Mouse (Mus musculus) midbrain, embryonic 11.5 days (tissue): ENCODE results near the gene Asnsd1. TPM values are rescaled to one million over a fixed set of nuclear protein-coding genes. Genes with fewer than 3 reads are reported as not detected.
A peak's percentile ranks its signal among the peaks of the same experiment; 100 is the strongest.
"Not testable (repeated sequence)": the region's sequence is repeated elsewhere in the genome, so short reads cannot be mapped to it uniquely, and the experiment has no call there.

Experiments used
- ATAC-seq: fragments of 200-750 bp; cut with Nextera tagmentation; 2 replicates; pipeline ENCODE4 v1.8.0; 2017; ENCODE audit warnings: moderate TSS enrichment, moderate library complexity; ENCODE audit not compliant: low FRiP score
- DNase-seq: peaks from one replicate; pipeline ENCODE4 v3.0.0; 2015; ENCODE audit warnings: low spot score; ENCODE audit errors: missing footprints
- H3K27ac ChIP-seq: fragments of 300-500 bp; sonication (generic); 2 replicates; pipeline ENCODE4 v1.5.1; 2014; ENCODE audit warnings: low read depth, low read length
- H3K27me3 ChIP-seq: fragments of 300-500 bp; sonication (generic); 2 replicates; pipeline ENCODE4 v1.6.1; 2014; ENCODE audit warnings: mild to moderate bottlenecking, low read length, moderate library complexity, mixed read lengths; ENCODE audit not compliant: control insufficient read depth, insufficient read depth
- H3K36me3 ChIP-seq: fragments of 300-500 bp; sonication (generic); 2 replicates; pipeline ENCODE4 v1.6.1; 2014; ENCODE audit warnings: mild to moderate bottlenecking, low read length, moderate library complexity, mixed read lengths; ENCODE audit not compliant: control insufficient read depth, insufficient read depth
- H3K4me1 ChIP-seq: fragments of 300-500 bp; sonication (generic); 2 replicates; pipeline ENCODE4 v1.6.1; 2014; ENCODE audit warnings: low read length; ENCODE audit not compliant: control insufficient read depth, insufficient read depth
- H3K4me2 ChIP-seq: fragments of 300-500 bp; sonication (generic); 2 replicates; pipeline ENCODE4 v1.6.1; 2014; ENCODE audit warnings: mild to moderate bottlenecking, moderate library complexity
- H3K4me3 ChIP-seq: fragments of 300-500 bp; sonication (generic); 2 replicates; pipeline ENCODE4 v1.5.1; 2014; ENCODE audit warnings: low read depth, low read length
- H3K9ac ChIP-seq: fragments of 300-500 bp; sonication (generic); 2 replicates; pipeline ENCODE4 v1.6.1; 2014; ENCODE audit warnings: low read length
- H3K9me3 ChIP-seq: fragments of 300-500 bp; sonication (generic); 2 replicates; pipeline ENCODE4 v1.6.1; 2016; ENCODE audit warnings: low read length; ENCODE audit not compliant: control insufficient read depth
- WGBS: fragments of 180-500 bp; shearing (Covaris S2); extraction: QIAGEN DNeasy Blood & Tissue Kit; methylation state at CpG from one replicate; pipeline ENCODE4 v1.1.7; 2014; 5-methylcytosine and 5-hydroxymethylcytosine counted together
- polyA plus RNA-seq: library from polyadenylated mRNA; unstranded; fragments of >200 nt; fragmentation: Nextera tagmentation; extraction: Ambion mirVana; gene quantifications from 2 replicates; pipeline ENCODE4 v1.2.1, GENCODE M21; 2014

Asnsd1 gene
- polyA plus RNA-seq, 1 experiment from 2014 or later: 107 TPM

DNA sequence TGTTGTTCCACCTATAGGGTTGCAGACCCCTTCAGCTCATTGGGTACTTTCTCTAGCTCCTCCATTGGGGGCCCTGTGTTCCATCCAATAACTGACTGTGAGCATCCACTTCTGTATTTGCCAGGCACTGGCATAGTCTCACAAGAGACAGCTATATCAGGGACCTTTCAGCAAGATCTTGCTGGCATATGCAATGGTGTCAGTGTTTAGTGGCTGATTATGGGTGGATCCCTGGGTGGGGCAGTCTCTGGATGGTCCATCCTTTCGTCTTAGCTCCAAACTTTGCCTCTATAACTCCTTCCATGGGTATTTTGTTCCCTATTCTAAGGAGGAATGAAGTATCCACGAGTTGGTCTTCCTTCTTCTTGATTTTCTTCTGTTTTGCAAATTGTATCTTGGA lies 15.1 kb downstream of the Asnsd1 start:
- not testable (repeated sequence) for H3K9ac ChIP-seq, H3K27me3 ChIP-seq, H3K36me3 ChIP-seq, ATAC-seq, H3K4me2 ChIP-seq, H3K9me3 ChIP-seq, H3K4me3 ChIP-seq, H3K4me1 ChIP-seq, H3K27ac ChIP-seq, DNase-seq
- WGBS: 68% methylated on average over 2 of the region's 2 CpGs

DNA sequence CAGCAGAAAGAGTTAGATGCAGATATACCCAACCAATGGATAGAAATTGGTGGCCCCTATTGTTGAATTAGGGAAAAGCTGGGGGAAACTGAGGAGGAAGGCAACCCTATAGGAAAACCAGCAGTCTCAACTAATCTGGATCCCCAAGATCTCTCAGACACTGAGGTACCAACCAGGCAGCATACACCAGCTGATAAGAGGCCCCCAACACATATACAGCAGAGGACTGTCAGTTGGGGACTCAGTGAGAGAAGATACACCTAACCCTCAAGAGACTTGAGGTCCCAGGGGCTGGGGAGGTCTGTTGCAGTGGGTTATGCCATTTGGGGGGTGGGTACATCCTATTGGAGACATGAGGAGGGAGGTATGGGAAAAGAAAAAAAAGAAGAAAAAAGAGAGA lies 17.1 kb downstream of the Asnsd1 start:
- no peaks in the 10 kb centered on the region for H3K36me3 ChIP-seq
- DNase-seq: no peak
- no peak overlapping the region for H3K9ac ChIP-seq

DNA sequence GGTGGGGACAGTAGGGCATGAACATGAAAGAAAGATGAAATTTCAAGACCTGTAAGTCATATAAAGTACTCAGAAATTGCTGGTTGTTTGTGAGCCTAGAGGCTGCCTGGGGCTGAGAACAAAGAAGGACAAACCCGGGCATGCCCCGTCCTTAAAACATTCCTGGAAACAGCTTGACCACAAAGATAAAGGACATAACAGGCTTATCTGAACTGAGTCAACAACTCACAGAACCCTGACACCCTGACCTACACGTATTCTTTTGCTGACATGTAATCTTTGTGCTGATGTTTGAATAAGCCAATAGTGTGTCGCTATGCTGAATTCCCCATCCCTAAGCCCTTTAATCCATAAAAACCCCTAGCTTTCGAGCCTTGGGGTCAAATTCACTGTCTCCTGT lies 19.0 kb downstream of the Asnsd1 start:
- not testable (repeated sequence) for H3K4me1 ChIP-seq, H3K27me3 ChIP-seq, H3K4me2 ChIP-seq, ATAC-seq, DNase-seq, H3K4me3 ChIP-seq, H3K9me3 ChIP-seq, H3K36me3 ChIP-seq, H3K27ac ChIP-seq, H3K9ac ChIP-seq
- 70% methylated on average over 5 of the region's 5 CpGs for WGBS

More for the DNA sequence above, 17.1 kb downstream of the Asnsd1 start:
- H3K9me3 ChIP-seq: no peaks in the 10 kb centered on the region
- H3K4me3 ChIP-seq: no peak overlapping the region
- H3K4me1 ChIP-seq: no peaks in the 10 kb centered on the region
- no peaks in the 10 kb centered on the region for H3K27me3 ChIP-seq
- no peak overlapping the region for H3K27ac ChIP-seq
- no peak overlapping the region for H3K4me2 ChIP-seq
- no peak for ATAC-seq

DNA sequence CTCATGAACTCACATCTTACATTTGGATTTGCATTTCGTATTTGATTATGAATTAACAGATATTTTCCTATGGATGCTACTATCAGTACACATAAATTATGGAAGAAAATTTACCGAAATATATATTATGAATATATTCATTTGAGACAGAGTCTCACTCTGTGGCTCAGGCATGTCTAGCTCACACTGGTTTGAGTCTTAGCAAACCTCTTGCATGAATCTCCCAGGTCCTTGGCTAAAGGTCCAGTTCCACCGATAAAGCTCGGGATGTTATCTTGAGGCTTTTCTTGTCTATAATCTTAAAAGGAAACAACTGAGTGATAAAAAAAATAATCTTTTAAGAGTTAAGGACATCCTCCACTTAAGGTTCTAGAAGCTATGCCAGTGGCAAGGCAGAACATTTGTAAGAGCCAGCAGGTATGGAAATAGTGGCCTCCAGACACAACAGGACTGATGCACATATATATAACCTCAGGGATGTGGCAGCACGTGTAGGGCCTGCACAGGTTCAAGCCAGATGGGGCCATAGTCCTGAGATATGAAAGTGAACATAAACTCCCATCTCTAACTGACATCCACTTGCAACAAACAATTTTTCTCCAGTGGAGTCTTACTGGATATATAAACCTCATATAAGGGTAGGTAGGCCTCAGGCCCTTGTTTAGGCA lies 27.6 kb downstream of the Asnsd1 start:
- WGBS: 94% methylated on average over 5 of the region's 5 CpGs
- no peaks in the 10 kb centered on the region for H3K36me3 ChIP-seq
- no peak for ATAC-seq

DNA sequence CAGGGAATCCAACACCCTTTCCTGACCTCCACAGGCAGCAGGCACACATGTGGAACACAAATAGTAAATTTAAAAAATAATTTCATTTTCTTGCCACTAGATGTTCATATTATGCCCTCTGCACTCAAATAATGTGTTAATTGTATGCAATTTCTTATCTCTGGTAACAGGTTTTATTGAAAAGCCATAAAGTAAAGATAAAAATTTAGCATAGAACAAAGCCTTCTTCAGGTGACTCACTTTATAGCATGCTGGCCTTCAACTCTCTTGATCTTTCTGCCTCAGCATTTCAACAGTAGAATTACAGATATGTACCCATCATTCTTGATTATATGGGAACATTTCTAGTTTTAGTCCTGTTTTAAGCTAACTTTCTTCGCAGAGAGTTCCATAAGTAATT lies 28.3 kb downstream of the Asnsd1 start:
- no peaks in the 10 kb centered on the region for H3K4me1 ChIP-seq
- no peak overlapping the region for H3K9ac ChIP-seq
- no peaks in the 10 kb centered on the region for H3K27me3 ChIP-seq
- no peak for DNase-seq
- H3K36me3 ChIP-seq: no peaks in the 10 kb centered on the region
- ATAC-seq: no peak
- 92% methylated on average over 1 of the region's 1 CpGs for WGBS
- H3K4me3 ChIP-seq: no peak overlapping the region
- no peak overlapping the region for H3K27ac ChIP-seq
- H3K4me2 ChIP-seq: no peak overlapping the region
- no peaks in the 10 kb centered on the region for H3K9me3 ChIP-seq

More for the DNA sequence above, 27.6 kb downstream of the Asnsd1 start:
- H3K9ac ChIP-seq: no peak overlapping the region
- no peaks in the 10 kb centered on the region for H3K27me3 ChIP-seq
- DNase-seq: no peak
- no peaks in the 10 kb centered on the region for H3K9me3 ChIP-seq
- no peak overlapping the region for H3K4me3 ChIP-seq
- H3K4me2 ChIP-seq: no peak overlapping the region
- no peak overlapping the region for H3K27ac ChIP-seq
- no peaks in the 10 kb centered on the region for H3K4me1 ChIP-seq

DNA sequence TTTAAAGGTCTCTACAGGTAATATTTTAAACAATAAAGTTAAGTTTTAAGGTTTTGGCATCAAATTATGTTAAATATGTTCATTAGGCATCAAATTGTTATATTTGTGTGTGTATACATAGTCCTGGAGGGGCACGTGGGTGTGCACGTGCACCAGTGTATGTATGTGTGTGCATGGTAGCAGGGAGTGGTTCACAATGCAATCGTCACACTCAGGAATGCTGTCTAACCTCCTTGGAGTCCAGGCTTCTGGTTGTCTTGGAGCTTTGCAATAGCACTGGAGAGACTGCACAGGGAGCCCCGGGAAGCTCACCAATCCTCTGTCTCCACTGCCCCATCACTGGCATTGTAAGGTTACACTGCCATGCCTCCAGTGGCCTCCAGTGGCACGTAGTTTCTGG lies 29.3 kb downstream of the Asnsd1 start:
- Histone ChIP-seq H3K36me3 (0 out of 2 replicates have a peak, but pooled peaks cover 2% of the 10 kb centered on the region), H3K9me3 (no peaks in the 10 kb centered on the region), H3K4me2 (no peak overlapping the region), H3K27ac (no peak overlapping the region), H3K9ac (no peak overlapping the region), H3K27me3 (no peaks in the 10 kb centered on the region), H3K4me3 (no peak overlapping the region), H3K4me1 (no peaks in the 10 kb centered on the region)
- DNase-seq (no peak), ATAC-seq (no peak)
- 96% methylated on average over 5 of the region's 5 CpGs for WGBS

DNA sequence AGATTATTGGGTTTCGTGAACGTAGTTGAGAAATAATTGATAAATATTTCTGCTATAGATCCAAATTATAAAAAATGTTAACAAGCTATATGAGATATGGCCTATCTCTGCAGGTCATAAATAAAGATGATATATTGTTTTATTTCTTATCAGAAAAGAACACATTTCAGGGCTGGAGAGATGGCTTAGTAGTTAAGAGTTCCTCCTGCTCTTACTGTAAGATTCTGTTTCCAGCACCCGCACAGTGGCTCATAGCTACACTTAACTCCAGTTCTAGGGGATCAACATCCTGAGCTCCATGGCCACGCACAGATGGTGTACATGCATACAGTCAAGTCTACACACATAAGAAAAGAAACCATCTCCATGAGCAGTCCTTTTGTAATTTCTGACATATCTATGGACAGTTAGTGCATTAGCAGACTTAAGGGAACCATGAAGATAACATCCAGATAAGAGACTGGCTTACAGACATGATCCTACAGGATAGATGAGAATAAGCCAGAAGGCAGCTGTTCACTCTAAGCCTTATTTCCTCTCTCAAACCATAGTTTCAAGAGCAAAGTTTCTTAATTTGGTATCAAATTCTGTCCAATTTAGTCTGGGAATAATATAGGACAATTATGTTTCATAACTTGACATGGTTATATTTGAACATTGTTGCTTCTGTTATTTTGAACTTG lies 30.7 kb downstream of the Asnsd1 start:
- Histone ChIP-seq H3K27me3 (no peaks in the 10 kb centered on the region), H3K4me1 (no peaks in the 10 kb centered on the region), H3K4me3 (no peak overlapping the region), H3K36me3 (0 out of 2 replicates have a peak, but pooled peaks cover 3% of the 10 kb centered on the region), H3K27ac (no peak overlapping the region), H3K9me3 (no peaks in the 10 kb centered on the region), H3K9ac (no peak overlapping the region), H3K4me2 (no peak overlapping the region)
- DNase-seq: no peak
- 95% methylated on average over 4 of the region's 4 CpGs for WGBS
- no peak for ATAC-seq

DNA sequence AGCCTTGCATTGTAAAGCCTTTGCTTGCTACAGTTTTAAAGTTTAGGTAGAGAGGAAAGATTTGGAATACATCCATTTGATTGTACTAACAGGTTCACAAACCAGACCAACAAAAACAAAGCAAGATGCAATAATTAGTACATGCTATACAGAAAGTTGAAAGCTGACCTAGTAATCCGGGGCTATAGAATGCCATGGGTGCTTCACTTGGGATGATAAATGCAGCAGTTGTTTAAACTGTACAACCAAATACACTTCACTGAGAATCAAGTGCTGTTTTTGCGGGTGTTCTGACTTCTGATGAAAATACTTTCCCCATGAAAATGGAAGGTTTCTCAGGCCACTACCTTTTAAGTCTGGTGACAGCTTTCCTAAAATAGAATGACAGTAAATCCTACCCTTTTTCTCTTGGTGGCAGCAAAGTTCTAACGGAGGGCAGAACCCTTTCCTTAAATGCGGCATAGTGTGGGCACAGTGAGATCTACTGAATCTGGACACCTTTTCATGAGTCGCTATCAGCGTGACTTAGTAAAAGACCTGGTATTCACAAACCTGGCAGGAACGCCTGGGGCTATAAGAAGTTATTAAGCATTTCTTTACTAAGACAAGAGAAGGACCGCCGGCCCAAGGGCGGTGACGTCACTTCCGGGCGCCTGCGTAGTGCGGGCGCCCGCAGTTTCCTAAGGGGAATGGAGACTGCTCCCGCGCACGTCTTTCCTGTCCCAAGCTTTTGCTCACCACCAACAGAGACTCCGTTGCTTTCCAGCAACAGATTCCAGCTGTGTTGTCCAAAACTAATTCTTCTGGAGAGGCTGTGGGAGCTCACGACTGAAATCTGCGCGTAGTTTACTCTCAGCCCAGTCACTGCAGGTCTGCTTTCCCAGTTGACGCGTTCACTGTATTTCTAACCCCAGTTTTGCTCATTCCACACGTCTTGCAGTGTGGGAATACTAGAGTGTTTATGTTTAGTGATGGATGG lies 39.3 kb downstream of the Asnsd1 start, which contains the start of gene Osgepl1:
TSS of gene Osgepl1 (plus strand) at position 636 of the 979 bp plus-strand sequence.
- H3K9ac ChIP-seq: peak within 1 kb of the TSS; percentile 88
- 0 out of 2 replicates have a peak, but pooled peaks cover 2% of the 10 kb centered on the region for H3K36me3 ChIP-seq
- peak; percentile 98 for ATAC-seq
- peak within 1 kb of the TSS; percentile 21; the same call in 1 of the 2 replicates for H3K27ac ChIP-seq
- H3K4me1 ChIP-seq: peaks cover 3% of the 10 kb centered on the region; the same call in 1 of the 2 replicates
- 3% methylated on average over 27 of the region's 27 CpGs for WGBS
- H3K9me3 ChIP-seq: no peaks in the 10 kb centered on the region
- H3K27me3 ChIP-seq: no peaks in the 10 kb centered on the region
- H3K4me3 ChIP-seq: peak within 1 kb of the TSS; percentile 64
- peak within 1 kb of the TSS; percentile 59 for H3K4me2 ChIP-seq
- DNase-seq: peak; percentile 99
